Mouse (Mus musculus) thymus, adult 2 months (tissue): Measurements from ENCODE around the gene Pnkp.

Source experiments
- CTCF ChIP-seq: fragments of 200-500 bp; IDR thresholded peaks from 2 replicates; pipeline ENCODE4 v1.5.1; 2012; ENCODE audit warnings: mild to moderate bottlenecking, control low read depth, low read length, moderate library complexity, borderline replicate concordance; ENCODE audit not compliant: control insufficient read depth, poor library complexity, insufficient read depth; ENCODE audit errors: extremely low read depth
- POLR2A ChIP-seq: fragments of 200-500 bp; IDR thresholded peaks from 2 replicates; pipeline ENCODE4 v1.6.1; 2012; ENCODE audit warnings: mild to moderate bottlenecking, low read length, control low read depth, moderate library complexity; ENCODE audit not compliant: control insufficient read depth, poor library complexity, insufficient read depth; ENCODE audit errors: extremely low read depth

DNA sequence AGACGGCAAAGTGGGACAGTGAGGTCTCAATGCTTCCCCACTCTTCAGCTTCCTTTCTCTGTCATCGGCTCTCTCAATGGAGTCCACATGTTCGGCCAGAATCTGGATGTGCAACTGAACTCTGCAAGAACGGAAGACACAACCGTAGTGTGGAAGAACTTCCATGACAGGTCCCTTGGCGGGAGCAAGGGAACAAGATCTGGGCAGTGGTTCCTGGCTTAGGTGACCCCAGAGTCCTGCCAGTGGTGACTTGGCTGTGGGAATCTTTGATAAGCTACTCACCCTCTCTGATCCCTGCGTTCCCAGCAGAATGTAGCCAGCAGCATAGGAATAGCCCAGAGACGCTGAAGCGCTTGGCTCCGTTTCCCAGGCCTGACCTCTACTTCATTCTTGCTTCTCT, 39.6 kb downstream of the Pnkp start:
- TF ChIP-seq CTCF (no peak), POLR2A (no peak)
